Mouse (Mus musculus) cerebellum, postnatal 36 days (tissue): ENCODE data around the gene Gm49027.

Source experiments
- DNase-seq, 2 experiments: peaks; one replicate each; pipeline ENCODE4 v3.0.0; 2021 to 2022; ENCODE audit warnings: mixed read lengths in 2 of 2

The Gm49027 gene

DNA sequence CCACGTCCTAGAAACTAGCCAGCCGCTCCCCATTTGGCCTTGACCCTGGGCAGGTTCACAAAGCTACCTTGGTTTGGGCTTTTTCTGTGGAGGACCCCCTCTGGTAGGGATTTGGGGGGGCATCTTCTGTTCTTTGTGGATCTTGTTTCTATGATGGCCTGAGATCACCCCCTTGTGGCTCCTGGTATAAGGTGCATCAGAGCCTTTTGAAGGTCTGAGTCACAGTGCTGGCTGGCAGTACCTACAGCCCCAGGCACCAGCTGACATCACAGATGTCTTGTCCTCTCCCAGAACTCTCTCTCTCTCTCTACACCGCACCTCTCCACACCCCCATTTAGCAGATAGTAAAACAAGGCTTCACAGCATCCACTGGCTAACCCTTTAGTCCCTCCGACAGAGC is 25.6 kb downstream of the Gm49027 start:
- DNase-seq, result peak; percentile 54 to 65

DNA sequence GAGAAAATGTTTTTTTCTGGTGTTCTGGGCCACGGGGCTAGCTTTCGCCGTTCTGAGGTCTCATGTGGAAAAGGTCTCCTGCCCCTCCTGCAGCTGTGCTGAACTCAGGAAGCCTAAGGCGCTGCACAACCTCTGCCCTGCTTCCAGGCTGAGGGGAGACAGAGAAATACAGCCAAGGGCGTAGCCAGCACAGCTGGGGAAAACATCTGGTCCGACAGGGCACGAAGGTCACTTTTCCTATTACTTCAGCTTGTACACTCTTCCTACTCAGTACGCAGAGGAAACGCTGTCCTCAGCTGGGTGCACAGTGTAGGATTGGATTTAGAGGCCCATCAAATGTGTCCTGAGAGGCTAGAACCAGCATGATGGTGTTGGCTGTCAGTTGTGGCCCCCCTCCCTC is 35.4 kb downstream of the Gm49027 start:
- no peak for DNase-seq

DNA sequence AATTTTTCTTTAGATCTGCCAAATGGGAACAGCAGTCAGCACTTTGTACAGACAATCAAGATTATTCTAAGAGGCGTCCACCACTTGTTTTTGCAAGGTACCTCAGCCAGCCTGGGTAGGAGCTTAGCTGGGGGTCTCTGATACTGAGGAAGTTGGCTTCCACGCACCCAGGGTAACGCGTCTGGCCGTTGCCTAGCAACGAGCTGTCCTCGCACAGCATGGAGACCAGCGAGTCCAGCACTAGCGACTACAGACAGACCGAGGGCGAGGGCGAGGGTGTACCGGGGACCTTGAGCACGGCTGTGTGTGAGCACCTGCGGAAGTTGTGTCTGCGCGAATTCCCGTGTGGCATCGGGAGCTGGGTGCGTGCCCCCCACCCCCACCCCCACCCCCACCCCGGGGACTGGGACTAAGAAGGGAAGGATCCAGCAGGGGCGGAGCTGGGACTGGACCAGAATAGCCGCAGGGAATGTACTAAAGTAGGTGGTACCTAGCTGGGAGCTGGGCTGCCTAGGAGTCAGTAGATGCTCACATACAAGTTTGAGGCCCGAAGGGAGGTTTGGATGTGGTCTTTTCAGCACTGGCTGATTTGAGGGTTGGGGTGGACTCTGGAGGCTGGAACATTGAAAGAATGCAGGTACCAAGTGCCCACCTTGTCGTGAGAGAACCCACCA is 36.0 kb downstream of the Gm49027 start, which contains the start of the genes Lrrc43 and Il31:
Lrrc43 (plus strand) TSS at position 194 of the 674 bp plus-strand sequence.
Il31 (minus strand) TSS at position 378 of the 674 bp plus-strand sequence.
- DNase-seq, result no peak

DNA sequence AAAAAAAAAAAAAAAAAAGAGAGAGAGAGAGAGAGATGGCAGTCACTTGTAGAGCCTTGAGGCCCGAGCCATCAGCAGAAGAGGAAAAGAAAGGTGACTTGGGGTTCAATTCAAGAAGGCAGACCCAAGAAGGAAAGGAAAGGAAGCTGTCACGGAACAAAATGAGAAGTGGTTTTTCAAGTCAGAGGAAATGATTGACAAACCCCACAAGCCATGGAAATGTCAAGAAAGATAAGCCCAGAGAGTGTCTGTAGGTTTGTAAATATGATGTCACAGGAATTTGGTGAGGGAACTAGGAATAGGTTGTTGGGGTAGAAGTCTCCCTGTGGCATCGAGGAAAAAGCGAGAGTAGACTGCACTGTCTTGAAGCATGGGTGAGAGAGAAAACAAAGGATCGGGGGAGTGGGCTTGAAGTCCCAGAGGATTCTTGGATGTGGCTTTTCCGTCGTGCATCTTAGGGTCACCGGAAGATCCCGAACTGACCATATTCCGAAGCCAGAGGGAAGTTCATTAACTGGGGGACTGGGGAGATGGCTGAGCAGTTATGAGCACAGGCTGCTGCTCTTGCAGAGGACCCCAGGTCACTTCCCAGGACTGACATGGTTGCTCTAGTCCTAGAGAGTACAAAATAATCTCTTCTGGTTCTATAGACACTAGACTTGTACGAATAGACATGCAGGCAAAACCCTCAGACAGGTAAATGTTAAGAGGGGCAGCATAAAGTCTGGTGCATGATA is 37.5 kb downstream of the Gm49027 start:
- no peak for DNase-seq

DNA sequence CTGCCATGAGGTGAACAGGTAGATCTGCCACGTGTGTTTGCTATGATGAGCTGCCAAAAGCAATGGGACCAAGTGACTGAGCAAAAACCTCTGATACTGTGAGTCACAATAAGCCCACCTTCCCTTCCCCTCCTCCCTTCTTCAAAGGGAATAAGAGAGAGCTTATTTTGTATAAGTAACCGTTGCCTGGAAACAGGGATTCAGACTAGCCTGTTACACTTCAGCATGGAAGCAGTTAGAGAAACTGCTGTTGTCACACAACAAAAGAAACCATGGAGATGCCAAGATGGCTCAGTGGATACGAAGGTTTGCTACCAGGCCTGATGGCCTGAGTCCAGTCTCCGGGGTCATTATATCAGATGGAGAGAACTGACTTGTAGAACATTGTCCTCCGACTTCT is 51.5 kb downstream of the Gm49027 start:
- no peak for DNase-seq

DNA sequence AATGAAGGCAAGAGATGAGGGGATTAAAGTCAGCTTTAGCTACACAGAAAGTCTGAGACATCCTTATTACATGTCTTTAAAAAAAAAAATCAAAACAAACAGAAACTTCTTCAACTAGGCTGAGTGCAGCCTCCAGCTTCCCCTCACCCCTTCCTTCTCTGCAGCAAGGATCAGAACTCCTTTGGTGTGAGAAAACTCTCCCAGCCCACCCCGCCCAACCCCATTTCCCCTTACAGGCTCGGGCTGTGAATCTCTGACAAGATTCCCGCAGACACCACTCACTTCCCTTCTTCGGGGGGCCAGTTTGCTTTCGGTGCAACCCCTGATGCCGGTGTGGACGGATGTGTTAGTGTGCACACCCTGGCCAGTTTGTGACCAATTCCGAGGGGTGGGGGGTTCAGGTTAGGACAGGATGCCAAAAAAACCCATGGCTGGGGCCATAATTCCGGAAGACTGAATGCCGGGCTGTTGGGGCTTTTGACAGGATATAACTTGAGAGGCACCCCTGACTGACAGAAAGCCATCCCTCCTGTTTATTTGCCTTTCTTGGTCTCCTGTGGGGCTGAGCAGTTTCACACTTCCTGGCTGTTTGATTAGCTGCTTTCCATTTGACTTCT is 54.4 kb downstream of the Gm49027 start:
- no peak for DNase-seq

DNA sequence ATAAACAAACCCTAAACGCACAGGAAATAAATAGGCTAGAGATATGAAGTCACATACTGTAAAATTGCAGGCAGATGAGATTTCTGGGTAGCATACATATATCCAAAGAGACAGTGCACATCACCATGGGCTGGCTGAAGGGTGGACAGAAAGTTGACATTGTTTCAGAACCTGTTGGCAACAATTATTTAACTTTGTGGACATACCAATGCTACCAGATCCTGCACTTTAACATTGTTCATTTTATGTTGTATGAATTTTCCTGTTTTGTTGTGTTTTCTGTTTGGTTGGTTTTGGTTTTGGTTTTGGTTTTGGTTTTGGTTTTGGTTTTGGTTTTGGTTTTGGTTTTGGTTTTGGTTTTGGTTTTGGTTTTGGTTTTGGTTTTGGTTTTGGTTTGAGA is 60.6 kb downstream of the Gm49027 start:
- no peak for DNase-seq
